In genomic region chr14:55105836-55106809, GRCm38 (mm10) we compare ENCODE assay signal across 8 mouse cellular contexts. TPM values are rescaled to one million over a fixed set of nuclear protein-coding genes. Genes with fewer than 3 reads are reported as not detected.
DNase-seq lines count a peak whose midpoint lies in the region; ATAC-seq and TF ChIP-seq lines count a peak whose summit lies in the region.

Gene Ap1g2, minus strand, starts transcription at chr14:55106593.

- H3K27me3 ChIP-seq in heart, embryonic 11.5 days (ENCODE audit: control insufficient read depth, insufficient read depth, low read length), result peaks cover 30% of the 10 kb centered on the region
- H3K27me3 ChIP-seq in kidney, embryonic 16.5 days (ENCODE audit: insufficient read depth, low read length), result peaks cover 18% of the 10 kb centered on the region
- peaks cover 42% of the 10 kb centered on the region for H3K27me3 ChIP-seq in liver, embryonic 12.5 days (replicated peaks)
- H3K27me3 ChIP-seq in stomach, embryonic 15.5 days (replicated peaks), result 0 out of 2 replicates have a peak, but pooled peaks cover 10% of the 10 kb centered on the region

- peak within 1 kb of the TSS; percentile 77 for H3K27ac ChIP-seq in bone marrow macrophage, adult 2 months (ENCODE audit: insufficient read depth, low read depth, low read length)
- peak within 1 kb of the TSS; percentile 8; the same call in 1 of the 2 replicates for H3K27ac ChIP-seq in heart, embryonic 11.5 days (ENCODE audit: low read depth, low read length)
- H3K27ac ChIP-seq in kidney, embryonic 16.5 days (ENCODE audit: low read length), result peak within 1 kb of the TSS; percentile 71
- H3K27ac ChIP-seq in liver, embryonic 12.5 days, result peak within 1 kb of the TSS; percentile 63
- H3K27ac ChIP-seq in stomach, embryonic 15.5 days, result peak within 1 kb of the TSS; percentile 83

- TF ChIP-seq CTCF in bone marrow macrophage, adult 2 months (IDR thresholded peaks at IDR 0.05; ENCODE audit: low read depth, low read length), result no peak

- peaks cover 14% of the 10 kb centered on the region for H3K4me1 ChIP-seq in bone marrow macrophage, adult 2 months (ENCODE audit: control insufficient read depth, insufficient read depth, low read length)
- peaks cover 8% of the 10 kb centered on the region for H3K4me1 ChIP-seq in heart, embryonic 11.5 days (ENCODE audit: control insufficient read depth, insufficient read depth, low read length)
- peaks cover 19% of the 10 kb centered on the region for H3K4me1 ChIP-seq in kidney, embryonic 16.5 days (ENCODE audit: insufficient read depth, low read length)
- peaks cover 32% of the 10 kb centered on the region for H3K4me1 ChIP-seq in liver, embryonic 12.5 days
- H3K4me1 ChIP-seq in stomach, embryonic 15.5 days, result peaks cover 34% of the 10 kb centered on the region

- no peak for TF ChIP-seq POLR2A in bone marrow macrophage, adult 2 months (IDR thresholded peaks at IDR 0.05; ENCODE audit: borderline replicate concordance, low read depth, low read length)

- H3K4me3 ChIP-seq in bone marrow macrophage, adult 2 months (ENCODE audit: insufficient read depth, low read length), result peak within 1 kb of the TSS; percentile 79
- peak within 1 kb of the TSS; percentile 56 for H3K4me3 ChIP-seq in heart, embryonic 11.5 days (ENCODE audit: low read depth, low read length)
- H3K4me3 ChIP-seq in kidney, embryonic 16.5 days (ENCODE audit: low read length), result peak within 1 kb of the TSS; percentile 56
- peak within 1 kb of the TSS; percentile 61 for H3K4me3 ChIP-seq in liver, embryonic 12.5 days
- H3K4me3 ChIP-seq in stomach, embryonic 15.5 days (replicated peaks), result peak within 1 kb of the TSS; percentile 56

- H3K9me3 ChIP-seq in heart, embryonic 11.5 days (replicated peaks; ENCODE audit: control insufficient read depth, low read length), result no peaks in the 10 kb centered on the region
- H3K9me3 ChIP-seq in kidney, embryonic 16.5 days (ENCODE audit: low read length), result no peaks in the 10 kb centered on the region
- no peaks in the 10 kb centered on the region for H3K9me3 ChIP-seq in liver, embryonic 12.5 days (replicated peaks)
- no peaks in the 10 kb centered on the region for H3K9me3 ChIP-seq in stomach, embryonic 15.5 days

- H3K36me3 ChIP-seq in heart, embryonic 11.5 days (ENCODE audit: control insufficient read depth, insufficient read depth, low read length), result no peaks in the 10 kb centered on the region
- peaks cover 3% of the 10 kb centered on the region; the same call in 1 of the 2 replicates for H3K36me3 ChIP-seq in kidney, embryonic 16.5 days (ENCODE audit: insufficient read depth, low read length)
- peaks cover 33% of the 10 kb centered on the region for H3K36me3 ChIP-seq in liver, embryonic 12.5 days
- H3K36me3 ChIP-seq in stomach, embryonic 15.5 days, result no peaks in the 10 kb centered on the region

- ATAC-seq in erythroblast, adult 5-6 weeks (replicated peaks; ENCODE audit: low FRiP score, poor library complexity, severe bottlenecking), result peak; percentile 78
- ATAC-seq in heart, embryonic 11.5 days (replicated peaks; ENCODE audit: insufficient number of reproducible peaks, low FRiP score, low TSS enrichment), result peak; percentile 80
- ATAC-seq in kidney, embryonic 16.5 days (ENCODE audit: low FRiP score, low TSS enrichment), result peak; percentile 68
- ATAC-seq in liver, embryonic 12.5 days, result peak; percentile 95
- ATAC-seq in stomach, embryonic 15.5 days (ENCODE audit: insufficient read depth, low FRiP score, low read depth), result peak; percentile 78

- H3K9ac ChIP-seq in heart, embryonic 11.5 days (ENCODE audit: low read depth, low read length), result peak within 1 kb of the TSS; percentile 72
- peak within 1 kb of the TSS; percentile 74 for H3K9ac ChIP-seq in kidney, embryonic 16.5 days (replicated peaks; ENCODE audit: low read length)
- peak within 1 kb of the TSS; percentile 67 for H3K9ac ChIP-seq in liver, embryonic 12.5 days
- peak within 1 kb of the TSS; percentile 65; the same call in 1 of the 2 replicates for H3K9ac ChIP-seq in stomach, embryonic 15.5 days

- under 1% methylated on average over 39 of the region's 39 CpGs for WGBS in heart, embryonic 11.5 days (ENCODE audit: insufficient replicate concordance)
- under 1% methylated on average over 39 of the region's 39 CpGs for WGBS in kidney, embryonic 16.5 days
- WGBS in liver, embryonic 12.5 days (ENCODE audit: insufficient replicate concordance), result 1% methylated on average over 39 of the region's 39 CpGs
- under 1% methylated on average over 39 of the region's 39 CpGs for WGBS in stomach, embryonic 15.5 days

- H3K4me2 ChIP-seq in heart, embryonic 11.5 days, result peak within 1 kb of the TSS; percentile 98
- peak within 1 kb of the TSS; percentile 94 for H3K4me2 ChIP-seq in kidney, embryonic 16.5 days (replicated peaks; ENCODE audit: low read depth, low read length)
- H3K4me2 ChIP-seq in liver, embryonic 12.5 days, result peak within 1 kb of the TSS; percentile 94
- peak within 1 kb of the TSS; percentile 95 for H3K4me2 ChIP-seq in stomach, embryonic 15.5 days

- DNase-seq in B cell, adult 2 months, result peak; percentile 84 to 85
- DNase-seq in naive thymus-derived CD4-positive, alpha-beta T cell, adult 2 months (ENCODE audit: low read depth), result peak; percentile 90

RNA-seq across cellular contexts. Expression of gene Ap1g2, which starts in this region (rescaled TPM):
- 43.0 and 51.9 TPM in 2 replicates for polyA plus RNA-seq in bone marrow macrophage, adult 2 months (2012; ENCODE audit: insufficient read depth, insufficient read length, missing spikeins)
- total RNA-seq in erythroblast, adult 5-6 weeks (2015; ENCODE audit: low replicate concordance), result 1.7 and 5.9 TPM in 2 replicates
- 2.5 and 3.7 TPM in 2 replicates for total RNA-seq in erythroblast, adult 5-6 weeks (2017; ENCODE audit: low replicate concordance)
- 9.1 and 11.4 TPM in 2 replicates for polyA plus RNA-seq in heart, embryonic 11.5 days (2014; fragmentation: Nextera tagmentation; extraction: Ambion mirVana)
- 23.2 and 23.3 TPM in 2 replicates for polyA plus RNA-seq in kidney, embryonic 16.5 days (2015; fragmentation: Nextera tagmentation; extraction: Ambion mirVana)
- polyA plus RNA-seq in liver, embryonic 12.5 days (2016; fragmentation: Nextera tagmentation; extraction: Ambion mirVana), result 34.0 and 34.5 TPM in 2 replicates
- polyA plus RNA-seq in stomach, embryonic 15.5 days (2015; fragmentation: Nextera tagmentation; extraction: Ambion mirVana), result 38.5 and 42.5 TPM in 2 replicates

Comparison
In these comparisons a context has a peak if more than half of its experiments do, and no peak if none do; other contexts are left out.
1. Peak in every context shown above with its lines: DNase-seq, ATAC-seq, H3K4me3 ChIP-seq and H3K27ac ChIP-seq.
2. H3K27ac ChIP-seq: peak in every context shown above with its lines; median percentile 83 in stomach, embryonic 15.5 days; 77 in bone marrow macrophage, adult 2 months; 71 in kidney, embryonic 16.5 days; 63 in liver, embryonic 12.5 days; 8 in heart, embryonic 11.5 days.